Comparison of ENCODE assay signal across 8 mouse cellular contexts in the genomic region with DNA sequence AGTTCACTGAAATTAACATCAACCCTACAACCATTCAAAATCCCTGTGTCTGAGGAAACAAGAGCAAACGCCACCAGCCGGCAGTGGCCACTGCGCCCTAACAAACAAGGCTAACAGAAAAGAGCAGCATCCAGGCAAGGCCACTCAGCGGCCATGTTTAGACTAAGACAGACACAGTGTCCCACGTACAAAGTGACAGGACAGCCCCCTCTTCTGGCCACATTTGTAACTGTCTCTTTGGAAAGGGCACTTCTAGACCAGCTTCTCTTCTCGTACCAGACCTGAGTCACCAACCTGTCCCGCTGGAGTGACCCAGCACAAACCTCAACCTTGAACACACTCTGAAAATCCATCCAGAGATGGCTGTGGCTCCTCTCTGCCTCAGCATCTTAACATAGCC.
DNase-seq lines count a peak whose midpoint lies in the region; ATAC-seq and TF ChIP-seq lines count a peak whose summit lies in the region.

No protein-coding gene starts in this region.

- ATAC-seq in hindbrain, embryonic 14.5 days (ENCODE audit: low FRiP score) = no peak
- ATAC-seq in liver, postnatal 0 days = peak; percentile 38; the same call in 1 of the 2 replicates
- peak; percentile 59; the same call in 1 of the 2 replicates for ATAC-seq in neural tube, embryonic 12.5 days (ENCODE audit: low FRiP score, low read depth)

- no peak overlapping the region for H3K4me2 ChIP-seq in hindbrain, embryonic 14.5 days (replicated peaks)
- no peak overlapping the region for H3K4me2 ChIP-seq in liver, postnatal 0 days (ENCODE audit: low read depth, low read length)
- no peak overlapping the region for H3K4me2 ChIP-seq in neural tube, embryonic 12.5 days (replicated peaks)

- peaks cover 6% of the 10 kb centered on the region for H3K4me1 ChIP-seq in bone marrow, adult 2 months (ENCODE audit: control insufficient read depth, insufficient read depth, low read length)
- peaks cover 33% of the 10 kb centered on the region for H3K4me1 ChIP-seq in forebrain, embryonic 10.5 days
- peaks cover 17% of the 10 kb centered on the region for H3K4me1 ChIP-seq in hindbrain, embryonic 14.5 days (replicated peaks; ENCODE audit: control insufficient read depth, insufficient read depth, low read length)
- H3K4me1 ChIP-seq in liver, postnatal 0 days (ENCODE audit: insufficient read depth) = no peaks in the 10 kb centered on the region
- peaks cover 10% of the 10 kb centered on the region for H3K4me1 ChIP-seq in neural tube, embryonic 12.5 days

- H3K9ac ChIP-seq in hindbrain, embryonic 14.5 days = no peak overlapping the region
- H3K9ac ChIP-seq in liver, postnatal 0 days (replicated peaks) = no peak overlapping the region
- no peak overlapping the region for H3K9ac ChIP-seq in neural tube, embryonic 12.5 days

- H3K4me3 ChIP-seq in bone marrow, adult 2 months (replicated peaks; ENCODE audit: control insufficient read depth, low read depth, low read length) = no peak overlapping the region
- H3K4me3 ChIP-seq in forebrain, embryonic 10.5 days = no peak overlapping the region
- H3K4me3 ChIP-seq in hindbrain, embryonic 14.5 days (replicated peaks; ENCODE audit: low read length) = no peak overlapping the region
- H3K4me3 ChIP-seq in liver, postnatal 0 days (ENCODE audit: low read depth, low read length) = no peak overlapping the region
- H3K4me3 ChIP-seq in neural tube, embryonic 12.5 days = no peak overlapping the region

- H3K9me3 ChIP-seq in forebrain, embryonic 10.5 days = no peaks in the 10 kb centered on the region
- H3K9me3 ChIP-seq in hindbrain, embryonic 14.5 days (ENCODE audit: control insufficient read depth, low read length) = no peaks in the 10 kb centered on the region
- H3K9me3 ChIP-seq in liver, postnatal 0 days (ENCODE audit: low read length) = no peaks in the 10 kb centered on the region
- H3K9me3 ChIP-seq in neural tube, embryonic 12.5 days = no peaks in the 10 kb centered on the region

- no peak for TF ChIP-seq POLR2A in bone marrow, adult 2 months (IDR thresholded peaks at IDR 0.05; ENCODE audit: borderline replicate concordance, control insufficient read depth, low read depth, low read length)

- 42% methylated on average over 7 of the region's 7 CpGs for WGBS in bone marrow, adult 2 months
- WGBS in forebrain, embryonic 10.5 days = 43% methylated on average over 7 of the region's 7 CpGs
- WGBS in hindbrain, embryonic 14.5 days = 39% methylated on average over 7 of the region's 7 CpGs
- WGBS in liver, postnatal 0 days (ENCODE audit: insufficient replicate concordance) = 45% methylated on average over 7 of the region's 7 CpGs
- 45% methylated on average over 7 of the region's 7 CpGs for WGBS in neural tube, embryonic 12.5 days

- H3K36me3 ChIP-seq in forebrain, embryonic 10.5 days (replicated peaks) = no peaks in the 10 kb centered on the region
- H3K36me3 ChIP-seq in hindbrain, embryonic 14.5 days (replicated peaks; ENCODE audit: control insufficient read depth, insufficient read depth) = no peaks in the 10 kb centered on the region
- H3K36me3 ChIP-seq in liver, postnatal 0 days (replicated peaks; ENCODE audit: insufficient read depth, low read length) = 0 out of 2 replicates have a peak, but pooled peaks cover 7% of the 10 kb centered on the region
- H3K36me3 ChIP-seq in neural tube, embryonic 12.5 days = no peaks in the 10 kb centered on the region

- no peak for TF ChIP-seq EP300 in liver, postnatal 0 days (IDR thresholded peaks at IDR 0.05; ENCODE audit: low read depth)

- peak; percentile 63 for TF ChIP-seq CTCF in bone marrow, adult 2 months (IDR thresholded peaks at IDR 0.05; ENCODE audit: control insufficient read depth, insufficient read depth, low read length)
- peak; percentile 75 for TF ChIP-seq CTCF in liver, postnatal 0 days (IDR thresholded peaks at IDR 0.05; ENCODE audit: low read depth)

- no peaks in the 10 kb centered on the region for H3K27me3 ChIP-seq in forebrain, embryonic 10.5 days (ENCODE audit: poor library complexity, severe bottlenecking)
- no peaks in the 10 kb centered on the region for H3K27me3 ChIP-seq in hindbrain, embryonic 14.5 days (ENCODE audit: control insufficient read depth, insufficient read depth, low read length)
- no peaks in the 10 kb centered on the region for H3K27me3 ChIP-seq in liver, postnatal 0 days (ENCODE audit: insufficient read depth, low read length)
- no peaks in the 10 kb centered on the region for H3K27me3 ChIP-seq in neural tube, embryonic 12.5 days (replicated peaks)

- no peak overlapping the region for H3K27ac ChIP-seq in bone marrow, adult 2 months (ENCODE audit: control insufficient read depth, insufficient read depth, low read depth, low read length, poor library complexity)
- H3K27ac ChIP-seq in forebrain, embryonic 10.5 days = no peak overlapping the region
- H3K27ac ChIP-seq in hindbrain, embryonic 14.5 days = 0 out of 2 replicates have a peak overlapping the region, but pooled peaks have one; percentile 12
- H3K27ac ChIP-seq in liver, postnatal 0 days (ENCODE audit: low read depth) = no peak overlapping the region
- no peak overlapping the region for H3K27ac ChIP-seq in neural tube, embryonic 12.5 days

- DNase-seq in right cerebral cortex, postnatal 10 days (ENCODE audit: low spot score in 2 of 2) = peak; percentile 71 to 72
- no peak for DNase-seq in right cerebral cortex, adult 2 months (ENCODE audit: low spot score in 2 of 2)
- DNase-seq in forebrain, embryonic 10.5 days (ENCODE audit: extremely low spot score, low spot score) = peak; percentile 65
- peak; percentile 76 for DNase-seq in hindbrain, embryonic 14.5 days (ENCODE audit: low spot score)
- DNase-seq in liver, postnatal 0 days = peak; percentile 53
- peak; percentile 80 for DNase-seq in thymus, postnatal 25 days

Comparison
In these comparisons a context has a peak if more than half of its experiments do, and no peak if none do; other contexts are left out.
1. DNase-seq: peak in right cerebral cortex, postnatal 10 days (2 of 2), forebrain, embryonic 10.5 days (single experiment), hindbrain, embryonic 14.5 days (single experiment), liver, postnatal 0 days (single experiment) and thymus, postnatal 25 days (single experiment); none in right cerebral cortex, adult 2 months (0 of 2).